Mouse (Mus musculus) erythroblast, embryonic 14.5 days (primary cell): ENCODE measurements at regions not wholly inside any gene's neighbourhood (a gene's known extent, or its start where the extent isn't known, plus 50 kb on each side); places are given as distances from the start of the nearest gene placed in this dataset.

ENCODE experiments used
- GATA1 ChIP-seq: IDR thresholded peaks from 2 replicates; pipeline ENCODE4 v1.6.1; 2012; ENCODE audit warnings: low read length, inconsistent platforms, mixed read lengths
- TAL1 ChIP-seq: IDR thresholded peaks from 3 replicates; pipeline ENCODE4 v1.6.1; 2012; ENCODE audit warnings: low read length, inconsistent platforms, mixed read lengths

GRCm38 (mm10) chr1:184493811-184494210 lies 238.6 kb downstream of the Hlx start:
- TF ChIP-seq GATA1 (no peak), TAL1 (no peak)
